Mouse (Mus musculus): ENCODE data around the gene Sigirr. TPM values are rescaled to one million over a fixed set of nuclear protein-coding genes. Genes with fewer than 3 reads are reported as not detected.
A peak's percentile ranks its signal among the peaks of the same experiment; 100 is the strongest.

Sigirr gene
- polyA plus RNA-seq (2015; fragmentation: Nextera tagmentation; extraction: Ambion mirVana), result 3.2 and 3.3 TPM in 2 replicates

- Histone ChIP-seq H3K27me3 (peaks cover 42% of the 10 kb centered on the region), H3K9ac (peak within 1 kb of the TSS; percentile 43), H3K4me1 (replicated peaks) (peaks cover 13% of the 10 kb centered on the region), H3K9me3 (no peaks in the 10 kb centered on the region), H3K4me3 (peak within 1 kb of the TSS; percentile 48), H3K36me3 (no peaks in the 10 kb centered on the region), H3K4me2 (peak within 1 kb of the TSS; percentile 87), H3K27ac (replicated peaks) (no peak within 1 kb of the TSS)
- 0 out of 2 replicates have a peak, but pooled peaks have one; percentile 42 for ATAC-seq (ENCODE audit: low FRiP score, low read depth)
- WGBS, result 2% methylated on average over 56 of the region's 56 CpGs
Observed at GRCm38 (mm10) chr7:141099911-141100691, at the start of gene Sigirr. Gene Sigirr, minus strand, starts transcription at chr7:141100572.

- no peak for ATAC-seq (ENCODE audit: low FRiP score, low read depth)
- no peaks in the 10 kb centered on the region for H3K9me3 ChIP-seq
- no peak overlapping the region for H3K27ac ChIP-seq (replicated peaks)
- 82% methylated on average over 4 of the region's 4 CpGs for WGBS
- no peak overlapping the region for H3K4me3 ChIP-seq
- H3K9ac ChIP-seq, result no peak overlapping the region
- H3K4me2 ChIP-seq, result no peak overlapping the region
- H3K36me3 ChIP-seq, result peaks cover 13% of the 10 kb centered on the region
- H3K27me3 ChIP-seq, result no peaks in the 10 kb centered on the region
- no peaks in the 10 kb centered on the region for H3K4me1 ChIP-seq (replicated peaks)
Observed at GRCm38 (mm10) chr7:141148639-141149038, 48.3 kb upstream of the Sigirr start.

GRCm38 (mm10) chr7:141147044-141147443 lies 46.7 kb upstream of the Sigirr start:
- ATAC-seq (ENCODE audit: low FRiP score, low read depth), result no peak
- no peaks in the 10 kb centered on the region for H3K9me3 ChIP-seq
- H3K27ac ChIP-seq (replicated peaks), result no peak overlapping the region
- no peak overlapping the region for H3K9ac ChIP-seq
- no peak overlapping the region for H3K4me3 ChIP-seq
- H3K27me3 ChIP-seq, result no peaks in the 10 kb centered on the region
- 81% methylated on average over 6 of the region's 6 CpGs for WGBS
- H3K4me1 ChIP-seq (replicated peaks), result no peaks in the 10 kb centered on the region
- peaks cover 9% of the 10 kb centered on the region for H3K36me3 ChIP-seq
- no peak overlapping the region for H3K4me2 ChIP-seq

GRCm38 (mm10) chr7:141146043-141146595 lies 45.7 kb upstream of the Sigirr start:
- no peaks in the 10 kb centered on the region for H3K27me3 ChIP-seq
- no peak for ATAC-seq (ENCODE audit: low FRiP score, low read depth)
- H3K27ac ChIP-seq (replicated peaks), result no peak overlapping the region
- peaks cover 9% of the 10 kb centered on the region for H3K36me3 ChIP-seq
- no peaks in the 10 kb centered on the region for H3K9me3 ChIP-seq
- H3K4me1 ChIP-seq (replicated peaks), result no peaks in the 10 kb centered on the region
- 97% methylated on average over 12 of the region's 12 CpGs for WGBS
- no peak overlapping the region for H3K9ac ChIP-seq
- no peak overlapping the region for H3K4me3 ChIP-seq
- H3K4me2 ChIP-seq, result no peak overlapping the region

- Histone ChIP-seq H3K36me3 (peaks cover 9% of the 10 kb centered on the region), H3K9me3 (no peaks in the 10 kb centered on the region), H3K4me2 (no peak overlapping the region), H3K27ac (replicated peaks) (no peak overlapping the region), H3K4me1 (replicated peaks) (no peaks in the 10 kb centered on the region), H3K4me3 (no peak overlapping the region), H3K9ac (no peak overlapping the region), H3K27me3 (no peaks in the 10 kb centered on the region)
- WGBS, result 79% methylated on average over 1 of the region's 1 CpGs
- ATAC-seq (ENCODE audit: low FRiP score, low read depth), result no peak
Observed at GRCm38 (mm10) chr7:141145403-141145802, 45.0 kb upstream of the Sigirr start.

- Histone ChIP-seq H3K9ac (no peak overlapping the region), H3K27me3 (no peaks in the 10 kb centered on the region), H3K4me2 (no peak overlapping the region), H3K4me1 (replicated peaks) (no peaks in the 10 kb centered on the region), H3K9me3 (no peaks in the 10 kb centered on the region), H3K4me3 (no peak overlapping the region), H3K27ac (replicated peaks) (no peak overlapping the region), H3K36me3 (peaks cover 9% of the 10 kb centered on the region)
- no peak for ATAC-seq (ENCODE audit: low FRiP score, low read depth)
- WGBS, result 94% methylated on average over 3 of the region's 3 CpGs
Observed at GRCm38 (mm10) chr7:141144650-141145049, 44.3 kb upstream of the Sigirr start.

GRCm38 (mm10) chr7:141143861-141144260 lies 43.5 kb upstream of the Sigirr start:
- no peak overlapping the region for H3K4me3 ChIP-seq
- H3K9me3 ChIP-seq, result no peaks in the 10 kb centered on the region
- no peak overlapping the region for H3K9ac ChIP-seq
- ATAC-seq (ENCODE audit: low FRiP score, low read depth), result no peak
- H3K36me3 ChIP-seq, result peaks cover 15% of the 10 kb centered on the region
- no peaks in the 10 kb centered on the region for H3K4me1 ChIP-seq (replicated peaks)
- 86% methylated on average over 2 of the region's 2 CpGs for WGBS
- H3K4me2 ChIP-seq, result no peak overlapping the region
- no peak overlapping the region for H3K27ac ChIP-seq (replicated peaks)
- H3K27me3 ChIP-seq, result no peaks in the 10 kb centered on the region

- peaks cover 22% of the 10 kb centered on the region for H3K36me3 ChIP-seq
- H3K4me2 ChIP-seq, result no peak overlapping the region
- H3K27me3 ChIP-seq, result no peaks in the 10 kb centered on the region
- H3K27ac ChIP-seq (replicated peaks), result no peak overlapping the region
- no peaks in the 10 kb centered on the region for H3K9me3 ChIP-seq
- H3K4me1 ChIP-seq (replicated peaks), result no peaks in the 10 kb centered on the region
- no peak overlapping the region for H3K9ac ChIP-seq
- WGBS, result 59% methylated on average over 5 of the region's 5 CpGs
- no peak overlapping the region for H3K4me3 ChIP-seq
- no peak for ATAC-seq (ENCODE audit: low FRiP score, low read depth)
Observed at GRCm38 (mm10) chr7:141143112-141143511, 42.7 kb upstream of the Sigirr start.

GRCm38 (mm10) chr7:141141326-141141725 lies 41.0 kb upstream of the Sigirr start:
- no peak overlapping the region for H3K9ac ChIP-seq
- no peak for ATAC-seq (ENCODE audit: low FRiP score, low read depth)
- 92% methylated on average over 4 of the region's 4 CpGs for WGBS
- peaks cover 27% of the 10 kb centered on the region for H3K36me3 ChIP-seq
- H3K27ac ChIP-seq (replicated peaks), result no peak overlapping the region
- H3K4me2 ChIP-seq, result no peak overlapping the region
- no peaks in the 10 kb centered on the region for H3K4me1 ChIP-seq (replicated peaks)
- no peaks in the 10 kb centered on the region for H3K27me3 ChIP-seq
- H3K4me3 ChIP-seq, result no peak overlapping the region
- H3K9me3 ChIP-seq, result no peaks in the 10 kb centered on the region

GRCm38 (mm10) chr7:141131904-141132755 lies 31.8 kb upstream of the Sigirr start:
- peak overlapping the region; percentile 90 for H3K4me2 ChIP-seq
- H3K36me3 ChIP-seq, result peaks cover 19% of the 10 kb centered on the region
- H3K27ac ChIP-seq (replicated peaks), result no peak overlapping the region
- H3K9me3 ChIP-seq, result no peaks in the 10 kb centered on the region
- WGBS, result 60% methylated on average over 12 of the region's 12 CpGs
- H3K4me1 ChIP-seq (replicated peaks), result peaks cover 23% of the 10 kb centered on the region
- H3K9ac ChIP-seq, result peak overlapping the region; percentile 90
- H3K27me3 ChIP-seq, result no peaks in the 10 kb centered on the region
- ATAC-seq (ENCODE audit: low FRiP score, low read depth), result no peak
- H3K4me3 ChIP-seq, result peak overlapping the region; percentile 97

GRCm38 (mm10) chr7:141131024-141131820 lies 30.9 kb upstream of the Sigirr start:
- Histone ChIP-seq H3K36me3 (peaks cover 10% of the 10 kb centered on the region), H3K4me3 (peak overlapping the region; percentile 97), H3K9me3 (no peaks in the 10 kb centered on the region), H3K4me2 (peak overlapping the region; percentile 90), H3K9ac (peak overlapping the region; percentile 90), H3K27ac (replicated peaks) (peak overlapping the region; percentile 75), H3K27me3 (no peaks in the 10 kb centered on the region), H3K4me1 (replicated peaks) (peaks cover 23% of the 10 kb centered on the region)
- ATAC-seq (ENCODE audit: low FRiP score, low read depth), result peak; percentile 99
- WGBS, result under 1% methylated on average over 59 of the region's 59 CpGs
